Mouse (Mus musculus) bone marrow, adult 2 months (tissue): ENCODE results near the gene Prss35. TPM values are rescaled to one million over a fixed set of nuclear protein-coding genes. Genes with fewer than 3 reads are reported as not detected.

Source experiments
- H3K27ac ChIP-seq: fragments of 200-500 bp; 2 replicates; pipeline ENCODE4 v1.5.1; 2012; ENCODE audit warnings: low read depth, mild to moderate bottlenecking, control low read depth, inconsistent platforms, low read length; ENCODE audit not compliant: control insufficient read depth, poor library complexity, insufficient read depth
- H3K4me1 ChIP-seq: fragments of 200-500 bp; 2 replicates; pipeline ENCODE4 v1.6.1; 2011; ENCODE audit warnings: low read length; ENCODE audit not compliant: control insufficient read depth, insufficient read depth
- H3K4me3 ChIP-seq: fragments of 200-500 bp; replicated peaks from 2 replicates; pipeline ENCODE3; 2011; ENCODE audit warnings: mild to moderate bottlenecking, low read depth, low read length, control low read depth; ENCODE audit not compliant: control insufficient read depth
- CTCF ChIP-seq: fragments of 200-500 bp; IDR thresholded peaks from 2 replicates; pipeline ENCODE4 v1.5.1; 2011; ENCODE audit warnings: low read length, control low read depth; ENCODE audit not compliant: control insufficient read depth, insufficient read depth
- POLR2A ChIP-seq: fragments of 200-500 bp; IDR thresholded peaks from 2 replicates; pipeline ENCODE4 v1.6.1; 2011; ENCODE audit warnings: low read depth, mild to moderate bottlenecking, control low read depth, low read length, borderline replicate concordance; ENCODE audit not compliant: control insufficient read depth
- WGBS: fragments of 180-500 bp; shearing (Covaris S2); methylation state at CpG from one replicate; pipeline ENCODE4 v1.1.7; 2018; 5-methylcytosine and 5-hydroxymethylcytosine counted together
- polyA plus RNA-seq: library from polyadenylated mRNA; stranded (reverse); fragments of >200 nt; gene quantifications from 2 replicates; pipeline ENCODE4 v1.2.4, GENCODE M21; 2011; ENCODE audit warnings: low replicate concordance; ENCODE audit not compliant: missing spikeins, insufficient read depth, insufficient read length

The Prss35 gene
- polyA plus RNA-seq, 1 experiment: not detected

DNA sequence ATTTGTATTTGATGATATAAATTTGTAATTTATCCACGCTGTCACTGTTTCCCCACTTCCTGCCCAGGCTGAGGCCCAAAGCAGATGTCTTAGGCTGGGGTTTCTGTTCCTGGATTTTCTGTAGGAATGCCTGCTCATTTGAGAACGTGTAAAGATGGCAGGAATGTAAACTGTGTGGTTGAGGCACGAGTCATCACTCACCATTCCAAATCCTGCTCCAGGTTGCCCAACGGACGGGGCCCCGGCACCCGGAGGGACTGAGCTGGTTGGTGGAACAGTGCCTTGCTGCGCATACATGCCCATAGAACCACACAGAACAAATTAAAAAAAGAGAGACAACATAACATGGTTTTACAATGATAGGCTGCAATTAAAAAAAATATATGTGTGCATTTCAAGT lies 30.5 kb downstream of the Prss35 start:
- no peak overlapping the region for H3K4me3 ChIP-seq
- H3K27ac ChIP-seq: no peak overlapping the region
- no peak for TF ChIP-seq CTCF
- TF ChIP-seq POLR2A: no peak
- no peaks in the 10 kb centered on the region for H3K4me1 ChIP-seq
- 70% methylated on average over 8 of the region's 8 CpGs for WGBS

DNA sequence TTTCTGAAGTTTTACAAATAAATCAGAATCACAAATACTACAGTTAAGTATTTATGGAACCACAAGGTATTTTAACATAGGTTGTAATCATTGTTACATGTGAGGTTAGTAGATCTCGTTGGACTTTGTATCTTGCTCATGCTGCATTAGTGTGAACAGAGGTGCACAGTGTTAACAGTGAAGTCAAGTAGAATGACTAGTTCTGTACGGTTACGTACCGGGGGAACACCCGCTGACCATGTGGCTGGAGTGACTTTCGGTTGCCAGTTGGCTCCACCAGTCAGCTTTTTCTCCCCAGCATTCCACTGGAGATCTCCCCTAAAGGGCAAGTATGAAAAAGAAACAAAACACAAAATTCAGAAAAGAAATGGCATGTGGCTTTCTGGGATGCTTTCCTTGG lies 31.9 kb downstream of the Prss35 start:
- no peak overlapping the region for H3K27ac ChIP-seq
- H3K4me1 ChIP-seq: no peaks in the 10 kb centered on the region
- H3K4me3 ChIP-seq: no peak overlapping the region
- WGBS: 85% methylated on average over 6 of the region's 6 CpGs
- TF ChIP-seq POLR2A (no peak), CTCF (no peak)

DNA sequence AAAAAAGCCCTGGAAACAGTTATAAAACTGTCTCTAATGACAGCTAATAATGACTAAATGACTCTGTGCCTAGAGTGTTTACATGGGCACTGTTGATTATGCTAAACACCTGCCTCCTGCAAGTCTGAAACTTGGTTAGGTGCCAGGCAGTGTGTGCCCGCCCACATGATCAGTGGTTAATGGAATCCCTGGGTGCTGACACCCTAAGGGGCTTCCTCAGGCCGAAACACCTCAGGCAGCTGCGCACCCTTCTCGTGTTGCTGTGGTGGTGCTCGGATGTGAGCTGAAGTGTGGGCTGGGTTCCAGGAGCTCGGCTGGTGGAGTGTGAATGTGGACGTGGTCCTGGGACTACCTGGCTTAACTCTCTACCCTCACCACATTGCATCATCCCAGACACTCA lies 33.9 kb downstream of the Prss35 start:
- WGBS: 64% methylated on average over 7 of the region's 7 CpGs
- H3K4me1 ChIP-seq: no peaks in the 10 kb centered on the region
- no peak for TF ChIP-seq POLR2A
- no peak for TF ChIP-seq CTCF
- H3K27ac ChIP-seq: no peak overlapping the region
- no peak overlapping the region for H3K4me3 ChIP-seq

DNA sequence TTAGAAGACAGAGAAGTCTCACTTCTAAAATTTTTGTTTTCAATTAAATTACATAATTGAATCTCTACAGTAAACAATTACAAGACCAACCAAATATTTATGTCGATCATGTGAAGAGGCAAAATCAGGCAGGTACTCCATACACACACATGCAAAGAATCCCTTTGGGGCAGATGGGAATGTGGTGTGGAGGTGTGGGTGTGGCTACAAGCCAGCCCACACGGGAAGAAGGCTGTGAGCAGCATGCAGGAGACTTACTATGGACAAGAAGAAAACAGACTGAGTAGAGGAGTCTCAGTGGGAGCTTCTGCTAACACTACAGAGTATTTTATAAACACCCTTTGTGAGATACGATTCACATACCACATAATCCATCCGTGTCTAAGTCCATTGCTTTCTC lies 34.8 kb downstream of the Prss35 start:
- no peaks in the 10 kb centered on the region for H3K4me1 ChIP-seq
- 69% methylated on average over 4 of the region's 4 CpGs for WGBS
- H3K27ac ChIP-seq: no peak overlapping the region
- no peak overlapping the region for H3K4me3 ChIP-seq
- TF ChIP-seq POLR2A: no peak
- TF ChIP-seq CTCF: no peak

DNA sequence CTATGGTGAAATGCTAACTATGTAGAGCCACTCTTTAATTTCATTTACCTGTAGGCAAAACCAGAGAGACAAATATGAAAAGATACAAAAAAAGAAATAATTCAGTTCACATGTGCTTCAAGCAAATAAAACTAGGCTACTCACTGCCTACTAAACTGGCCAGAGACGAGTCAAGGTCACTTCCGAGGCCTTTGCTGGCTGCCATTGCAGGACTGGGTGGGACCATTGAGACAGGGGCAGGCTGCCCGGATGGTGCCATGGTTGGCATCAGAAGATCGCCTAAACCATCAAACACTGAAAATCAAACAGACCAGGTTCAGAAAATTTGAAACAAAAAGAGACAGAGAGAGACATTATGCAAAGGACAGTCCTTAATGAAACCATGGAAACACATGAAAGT lies 38.0 kb downstream of the Prss35 start:
- WGBS: 80% methylated on average over 4 of the region's 4 CpGs
- Histone ChIP-seq H3K4me3 (no peak overlapping the region), H3K4me1 (no peaks in the 10 kb centered on the region), H3K27ac (no peak overlapping the region)
- TF ChIP-seq CTCF (no peak), POLR2A (no peak)

DNA sequence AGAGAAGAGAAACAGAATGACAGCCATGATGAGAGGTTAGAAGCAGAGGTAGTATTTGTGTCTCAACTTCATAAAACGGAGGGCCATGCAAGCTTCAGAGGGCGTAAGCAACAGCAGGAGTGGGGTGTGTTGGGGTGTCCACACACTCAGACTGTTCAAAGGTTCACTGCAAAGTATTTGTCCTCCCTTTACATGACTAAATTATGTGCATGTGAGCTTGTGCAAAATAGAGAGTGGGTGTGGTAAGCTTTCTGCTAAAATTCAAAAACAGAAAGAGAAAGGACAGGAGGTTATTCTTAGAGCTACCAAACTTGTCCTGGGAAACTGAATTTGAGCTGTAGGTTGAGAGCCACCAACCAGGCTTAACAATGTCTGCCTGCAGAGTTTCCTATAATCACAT lies 39.4 kb downstream of the Prss35 start:
- H3K4me3 ChIP-seq: no peak overlapping the region
- H3K4me1 ChIP-seq: no peaks in the 10 kb centered on the region
- H3K27ac ChIP-seq: no peak overlapping the region
- WGBS: 80% methylated on average over 2 of the region's 2 CpGs
- no peak for TF ChIP-seq POLR2A

DNA sequence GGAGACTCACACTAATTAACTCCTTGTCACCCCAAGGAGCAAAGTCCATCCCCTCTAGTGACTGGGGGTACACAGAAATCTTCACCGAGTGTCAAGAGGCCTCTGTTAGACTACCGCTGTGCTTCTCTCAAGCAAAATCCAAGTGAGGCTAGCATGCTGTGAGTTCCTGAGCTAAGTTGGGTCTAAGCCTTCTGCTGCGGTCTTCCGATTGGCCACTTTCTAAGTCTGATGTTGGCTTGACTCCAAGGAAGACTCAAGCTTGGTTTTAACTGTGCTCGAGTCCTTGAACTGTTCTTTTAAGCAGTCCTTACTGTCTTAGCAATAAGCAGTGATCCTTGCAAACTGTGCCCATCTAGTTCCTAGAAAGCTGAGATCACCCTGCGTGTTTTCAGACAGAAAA lies 45.7 kb downstream of the Prss35 start:
- WGBS: 82% methylated on average over 6 of the region's 6 CpGs

DNA sequence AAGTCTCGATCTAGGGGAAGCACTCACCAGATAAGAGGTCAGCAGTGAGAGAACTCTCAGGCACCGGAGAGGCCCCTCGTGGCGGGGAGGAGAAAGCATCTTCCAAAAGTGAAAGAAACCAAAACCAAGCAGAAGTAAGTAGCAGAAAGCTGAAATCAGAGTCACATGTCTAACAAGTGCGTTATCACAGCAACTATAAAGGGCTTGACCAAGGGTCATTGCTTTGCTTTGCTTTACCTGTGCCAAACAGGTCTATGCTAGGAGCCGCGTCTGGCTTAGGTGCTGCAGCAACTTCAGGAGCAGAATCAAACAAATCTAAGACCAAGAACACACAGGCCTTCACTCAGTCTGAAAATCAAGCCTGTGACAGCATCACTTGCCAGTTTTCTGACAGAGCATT lies 48.5 kb downstream of the Prss35 start:
- H3K4me1 ChIP-seq: no peaks in the 10 kb centered on the region
- H3K27ac ChIP-seq: no peak overlapping the region
- H3K4me3 ChIP-seq: no peak overlapping the region
- 64% methylated on average over 7 of the region's 7 CpGs for WGBS
- TF ChIP-seq POLR2A (no peak), CTCF (no peak)

More for the DNA sequence above, 45.7 kb downstream of the Prss35 start:
- no peak overlapping the region for H3K27ac ChIP-seq
- TF ChIP-seq CTCF: no peak
- no peak for TF ChIP-seq POLR2A
- H3K4me3 ChIP-seq: no peak overlapping the region
- H3K4me1 ChIP-seq: no peaks in the 10 kb centered on the region

DNA sequence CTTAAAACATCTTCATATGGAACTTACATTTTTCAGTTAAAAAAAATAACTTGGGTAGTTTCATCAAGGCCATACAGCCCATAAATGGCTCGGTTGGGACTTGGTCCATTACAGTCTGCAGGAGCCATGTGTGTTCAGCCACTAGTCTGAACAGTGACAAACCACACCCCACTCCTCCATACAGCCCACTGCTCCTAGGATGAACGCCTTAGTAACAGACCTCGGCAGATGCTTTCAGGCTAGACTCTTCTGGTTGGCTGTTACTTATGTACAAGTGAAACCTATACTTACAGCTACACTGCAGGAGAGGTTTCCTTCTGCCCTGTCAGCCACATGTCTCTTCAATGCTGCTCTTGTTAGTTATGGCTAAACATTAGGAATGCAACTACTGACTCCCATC lies 51.8 kb downstream of the Prss35 start:
- Histone ChIP-seq H3K27ac (no peak overlapping the region), H3K4me3 (no peak overlapping the region), H3K4me1 (no peaks in the 10 kb centered on the region)
- TF ChIP-seq POLR2A (no peak), CTCF (no peak)
- WGBS: 66% methylated on average over 3 of the region's 3 CpGs

DNA sequence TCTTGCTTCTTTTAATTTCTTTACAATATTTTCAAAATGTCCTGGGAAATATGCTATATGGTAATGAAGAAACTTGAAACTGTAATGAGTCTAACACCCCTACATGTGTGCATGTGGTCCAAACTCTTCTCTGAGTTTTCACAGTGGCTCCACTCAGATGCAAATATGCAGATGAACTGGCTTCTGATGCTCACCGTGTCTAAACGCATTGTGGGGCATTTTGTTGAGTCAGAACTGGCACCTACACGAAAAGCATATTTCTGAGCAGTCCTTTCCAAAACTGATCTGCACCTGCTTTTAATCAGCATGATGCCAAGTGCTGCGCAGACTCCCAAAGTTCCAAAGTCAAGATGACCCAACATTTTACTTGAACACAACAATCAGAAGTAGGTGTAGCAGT lies 54.1 kb downstream of the Prss35 start:
- Histone ChIP-seq H3K4me3 (no peak overlapping the region), H3K27ac (no peak overlapping the region), H3K4me1 (no peaks in the 10 kb centered on the region)
- TF ChIP-seq POLR2A: no peak
- TF ChIP-seq CTCF: no peak
- WGBS: 77% methylated on average over 4 of the region's 4 CpGs

DNA sequence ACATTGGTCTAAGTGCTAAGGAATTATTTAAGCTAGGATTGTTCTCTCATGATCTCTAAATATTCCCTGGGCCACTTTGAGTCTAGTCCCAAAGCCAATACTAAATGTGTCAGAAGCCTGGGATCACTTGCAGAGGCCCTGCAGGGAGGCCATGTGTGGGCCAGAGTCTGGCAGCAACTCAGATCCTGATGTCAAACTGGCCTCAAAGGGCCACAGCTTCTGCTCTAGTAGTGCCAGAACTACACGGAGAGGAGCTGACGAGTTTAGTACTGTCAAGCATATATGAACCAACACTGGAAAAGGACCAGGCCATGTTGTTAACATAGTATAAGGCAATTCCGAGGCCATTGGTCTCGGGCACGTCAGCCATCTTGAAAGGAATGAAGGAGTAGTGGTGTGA lies 54.7 kb downstream of the Prss35 start:
- H3K4me3 ChIP-seq: no peak overlapping the region
- TF ChIP-seq CTCF (no peak), POLR2A (no peak)
- no peak overlapping the region for H3K27ac ChIP-seq
- 82% methylated on average over 5 of the region's 5 CpGs for WGBS
- H3K4me1 ChIP-seq: no peaks in the 10 kb centered on the region
